Mouse (Mus musculus) C2C12 (cell line): ENCODE measurements around the gene Ryr1.

Experiments
- CTCF ChIP-seq: IDR thresholded peaks from one replicate; pipeline ENCODE4 v1.5.1; 2011; ENCODE audit not compliant: control insufficient read depth, insufficient read depth, insufficient read length
- MAX ChIP-seq: IDR thresholded peaks from one replicate; pipeline ENCODE4 v1.6.1; 2011; ENCODE audit warnings: mild to moderate bottlenecking, control low read depth
- MYOG ChIP-seq: IDR thresholded peaks from one replicate; pipeline ENCODE4 v1.6.1; 2011; ENCODE audit not compliant: control insufficient read depth, insufficient read length; ENCODE audit errors: extremely low read depth
- USF1 ChIP-seq: IDR thresholded peaks from one replicate; pipeline ENCODE4 v1.6.1; 2011; ENCODE audit warnings: low read depth, mild to moderate bottlenecking, control low read depth, moderate library complexity

- no peak for TF ChIP-seq CTCF
- TF ChIP-seq USF1, result no peak
- TF ChIP-seq MYOG, result no peak
- no peak for TF ChIP-seq MAX
Measured at GRCm38 (mm10) chr7:29048615-29049014, 76.4 kb downstream of the Ryr1 start.
